Comparison of ENCODE assay signal across 18 mouse cellular contexts in genomic region chr6:72929795-72930398, GRCm38 (mm10). TPM values are rescaled to one million over a fixed set of nuclear protein-coding genes. Genes with fewer than 3 reads are reported as not detected.
DNase-seq lines count a peak whose midpoint lies in the region; ATAC-seq lines count a peak whose summit lies in the region.
"Had no signal": no experiment of that assay in that cellular context is flagged by ENCODE, and none has a peak within 500 bp of the region (broad histone marks: within the 10 kb centered on the region; RNA-seq: fewer than 3 reads in every experiment).

No protein-coding gene starts in this region.

- no peaks in the 10 kb centered on the region for H3K36me3 ChIP-seq in forebrain, embryonic 11.5 days (ENCODE audit: control insufficient read depth, insufficient read depth, low read length)
- H3K36me3 ChIP-seq: heart, embryonic 13.5 days; neural tube, embryonic 12.5 days had no signal

- H3K4me2 ChIP-seq in forebrain, embryonic 11.5 days (ENCODE audit: low read depth, low read length, severe bottlenecking) = no peak overlapping the region
- H3K4me2 ChIP-seq: forebrain, embryonic 13.5 days; heart, embryonic 13.5 days; neural tube, embryonic 12.5 days had no signal

- no peak for ATAC-seq in forebrain, embryonic 11.5 days (replicated peaks; ENCODE audit: low FRiP score)
- ATAC-seq: forebrain, embryonic 13.5 days; midbrain, embryonic 16.5 days had no signal

- H3K27ac ChIP-seq in forebrain, embryonic 11.5 days (ENCODE audit: low read depth, low read length) = no peak overlapping the region
- H3K27ac ChIP-seq: forebrain, embryonic 13.5 days; heart, embryonic 13.5 days; neural tube, embryonic 12.5 days had no signal

- peak; percentile 21 for DNase-seq in 3134 (ENCODE audit: extremely low read depth, insufficient read length, low spot score)
- peak; percentile 54 to 69 for DNase-seq in B cell, adult 2 months
- peak; percentile 65 for DNase-seq in fat pad, adult 2 months (ENCODE audit: extremely low read depth, low read depth, low spot score)
- DNase-seq in monocyte, adult 2 months (ENCODE audit: low read depth in 1 of 2, low spot score in 2 of 2) = peak; percentile 71 to 72
- DNase-seq in gastrocnemius, postnatal 36 days = no peak
- no peak for DNase-seq in spleen, postnatal 14 days (ENCODE audit: low spot score in 2 of 2)
- no peak for DNase-seq in forebrain, embryonic 11.5 days (ENCODE audit: low spot score)
- DNase-seq: cerebellum, postnatal 10 days; kidney, adult 9 months; kidney, postnatal 4 days; lung, adult 2 months; right cerebral cortex, postnatal 25 days; thymus, adult 18-20 months had no signal

- no peak overlapping the region for H3K4me3 ChIP-seq in forebrain, embryonic 11.5 days (ENCODE audit: low read depth, low read length)
- H3K4me3 ChIP-seq: forebrain, embryonic 13.5 days; heart, embryonic 13.5 days; megakaryocyte, embryonic 14.5 days; neural tube, embryonic 12.5 days had no signal

- 87% methylated on average over 4 of the region's 4 CpGs for WGBS in forebrain, embryonic 11.5 days

- intact Hi-C loops in gastrocnemius, postnatal 36 days (cut with DNase I) = no loop called here

- no peaks in the 10 kb centered on the region for H3K9me3 ChIP-seq in forebrain, embryonic 11.5 days (ENCODE audit: control insufficient read depth, low read length)
- H3K9me3 ChIP-seq: forebrain, embryonic 13.5 days; heart, embryonic 13.5 days; neural tube, embryonic 12.5 days had no signal

- no peak overlapping the region for H3K9ac ChIP-seq in forebrain, embryonic 11.5 days (ENCODE audit: low read length)
- H3K9ac ChIP-seq: forebrain, embryonic 13.5 days; heart, embryonic 13.5 days; neural tube, embryonic 12.5 days had no signal

- H3K27me3 ChIP-seq in forebrain, embryonic 11.5 days (ENCODE audit: control insufficient read depth, insufficient read depth, low read length) = no peaks in the 10 kb centered on the region
- H3K27me3 ChIP-seq: forebrain, embryonic 13.5 days; heart, embryonic 13.5 days; megakaryocyte, embryonic 14.5 days; neural tube, embryonic 12.5 days had no signal

- H3K4me1 ChIP-seq in forebrain, embryonic 11.5 days (replicated peaks; ENCODE audit: control insufficient read depth, insufficient read depth, low read length) = no peaks in the 10 kb centered on the region
- H3K4me1 ChIP-seq: forebrain, embryonic 13.5 days; neural tube, embryonic 12.5 days had no signal

RNA-seq across cellular contexts. Expression of gene Tmsb10, which starts 28.7 kb away (rescaled TPM):
- total RNA-seq in gastrocnemius, postnatal 36 days (2021) = 10 to 100 TPM; 61.2 to 79.8 TPM
- 2,631 and 2,769 TPM in 2 replicates for polyA plus RNA-seq in forebrain, embryonic 11.5 days (2014; fragmentation: Nextera tagmentation; extraction: Ambion mirVana)

RNA-seq across cellular contexts. Expression of gene Kcmf1, which starts 30.1 kb away (rescaled TPM):
- total RNA-seq in gastrocnemius, postnatal 36 days (2021) = 100 to 1,000 TPM; 150 TPM
- 44.5 and 45.1 TPM in 2 replicates for polyA plus RNA-seq in forebrain, embryonic 11.5 days (2014; fragmentation: Nextera tagmentation; extraction: Ambion mirVana)

Comparison
In these comparisons a context has a peak if more than half of its experiments do, and no peak if none do; other contexts are left out.
1. DNase-seq: peak in 3134 (single experiment), B cell, adult 2 months (2 of 2), fat pad, adult 2 months (single experiment) and monocyte, adult 2 months (2 of 2); none in gastrocnemius, postnatal 36 days (0 of 2), spleen, postnatal 14 days (0 of 2) and forebrain, embryonic 11.5 days (single experiment).